Mouse (Mus musculus): ENCODE results near the gene Evc.

- TF ChIP-seq CTCF (IDR thresholded peaks at IDR 0.05; ENCODE audit: low read depth, low read length) (no peak), POLR2A (IDR thresholded peaks at IDR 0.05; ENCODE audit: insufficient read depth, low read length) (no peak)
These were observed 6.1 kb downstream of the Evc start for GRCm38 (mm10) chr5:37330449-37331132.

Measured in ES-Bruce4 (cell line).